ENCODE assay signal across 8 mouse cellular contexts in the genomic region with DNA sequence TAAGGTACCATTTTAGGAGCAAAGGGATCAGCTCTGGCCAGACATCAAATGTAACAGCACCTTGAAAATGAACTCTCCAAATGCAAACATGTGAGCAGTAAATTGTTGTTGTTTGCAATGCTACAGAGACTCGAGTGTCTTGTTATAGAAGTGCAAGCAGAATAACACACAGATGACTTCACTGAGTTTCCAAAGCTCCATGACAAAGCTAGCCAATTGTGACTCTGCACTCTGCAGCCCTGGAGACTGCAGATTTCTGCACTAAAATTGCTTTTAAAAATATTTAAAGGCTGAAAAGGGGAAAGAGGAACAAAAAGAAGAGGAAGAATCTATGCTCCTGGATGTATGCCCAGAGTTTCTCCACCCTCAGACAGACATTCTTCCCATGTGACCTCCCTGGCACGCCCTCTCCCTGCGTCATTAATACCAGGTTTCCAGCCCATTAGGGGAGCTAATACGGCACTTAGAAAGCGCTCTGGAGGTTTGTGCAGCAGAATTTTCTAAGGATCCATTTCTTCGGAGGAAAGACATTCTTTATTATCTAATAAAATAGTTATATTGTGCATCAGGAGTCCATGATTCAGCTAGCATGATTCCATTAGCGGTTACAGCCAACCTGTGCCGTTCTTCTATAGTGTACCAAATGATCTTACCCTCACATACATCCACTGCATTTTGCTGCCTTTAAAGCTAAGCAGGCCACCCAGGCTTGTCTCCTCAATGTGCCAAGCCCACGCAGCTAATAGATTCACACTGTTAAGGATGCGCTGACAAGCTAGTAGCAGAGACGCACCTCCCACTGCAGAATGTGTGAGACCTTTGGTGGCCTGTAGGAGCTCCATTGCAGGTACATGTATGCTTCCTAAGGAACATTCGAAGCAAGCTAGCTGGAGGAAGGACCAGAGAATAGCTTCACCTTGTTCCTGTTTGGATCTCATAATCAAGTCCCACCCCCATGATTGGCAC.
A peak's percentile ranks its signal among the peaks of the same experiment; 100 is the strongest.
DNase-seq lines count a peak whose midpoint lies in the region; ATAC-seq and TF ChIP-seq lines count a peak whose summit lies in the region.
"Had no signal": no experiment of that assay in that cellular context is flagged by ENCODE, and none has a peak within 500 bp of the region (broad histone marks: within the 10 kb centered on the region; RNA-seq: fewer than 3 reads in every experiment).

No protein-coding gene starts in this region.

- 70% methylated on average over 12 of the region's 12 CpGs for WGBS in heart, postnatal 0 days
- WGBS in midbrain, embryonic 14.5 days: 78% methylated on average over 12 of the region's 12 CpGs
- WGBS in midbrain, embryonic 11.5 days: 85% methylated on average over 12 of the region's 12 CpGs
- 25% methylated on average over 12 of the region's 12 CpGs for WGBS in olfactory bulb, adult 2 months

- no peaks in the 10 kb centered on the region for H3K4me1 ChIP-seq in heart, postnatal 0 days (ENCODE audit: control insufficient read depth, insufficient read depth)
- 0 out of 2 replicates have a peak, but pooled peaks cover 2% of the 10 kb centered on the region for H3K4me1 ChIP-seq in midbrain, embryonic 14.5 days (ENCODE audit: control insufficient read depth, insufficient read depth, low read length)
- H3K4me1 ChIP-seq in midbrain, embryonic 11.5 days (ENCODE audit: control insufficient read depth, insufficient read depth, low read length): no peaks in the 10 kb centered on the region
- peaks cover 2% of the 10 kb centered on the region; the same call in 1 of the 2 replicates for H3K4me1 ChIP-seq in olfactory bulb, adult 2 months (ENCODE audit: control insufficient read depth, insufficient read depth, low read length)

- H3K9ac ChIP-seq in heart, postnatal 0 days (replicated peaks; ENCODE audit: low read depth, low read length): no peak overlapping the region
- no peak overlapping the region for H3K9ac ChIP-seq in midbrain, embryonic 14.5 days (replicated peaks; ENCODE audit: low read length)
- H3K9ac ChIP-seq in midbrain, embryonic 11.5 days (ENCODE audit: low read length): no peak overlapping the region
- H3K9ac ChIP-seq: embryonic facial prominence, embryonic 12.5 days had no signal

- no peaks in the 10 kb centered on the region for H3K27me3 ChIP-seq in heart, postnatal 0 days (ENCODE audit: control insufficient read depth, insufficient read depth, low read length)
- no peaks in the 10 kb centered on the region for H3K27me3 ChIP-seq in midbrain, embryonic 14.5 days (ENCODE audit: control insufficient read depth, insufficient read depth, low read length)
- no peaks in the 10 kb centered on the region for H3K27me3 ChIP-seq in midbrain, embryonic 11.5 days (ENCODE audit: control insufficient read depth, insufficient read depth, low read length)
- H3K27me3 ChIP-seq: embryonic facial prominence, embryonic 12.5 days had no signal

- TF ChIP-seq POLR2A in olfactory bulb, adult 2 months (IDR thresholded peaks at IDR 0.05; ENCODE audit: insufficient read depth, low read depth, low read length): no peak

- no peak overlapping the region for H3K4me3 ChIP-seq in heart, postnatal 0 days (ENCODE audit: low read depth, low read length)
- no peak overlapping the region for H3K4me3 ChIP-seq in midbrain, embryonic 14.5 days (replicated peaks; ENCODE audit: low read depth, low read length)
- H3K4me3 ChIP-seq in midbrain, embryonic 11.5 days (ENCODE audit: low read depth, low read length): no peak overlapping the region
- H3K4me3 ChIP-seq in olfactory bulb, adult 2 months (ENCODE audit: insufficient read depth, low read depth, low read length): no peak overlapping the region
- H3K4me3 ChIP-seq: embryonic facial prominence, embryonic 12.5 days had no signal

- TF ChIP-seq EP300 in heart, postnatal 0 days (IDR thresholded peaks at IDR 0.05; ENCODE audit: low read depth): no peak

- peak; percentile 25 for DNase-seq in heart, postnatal 0 days (ENCODE audit: low spot score)
- DNase-seq in heart, postnatal 25 days (ENCODE audit: low spot score): no peak
- DNase-seq in midbrain, embryonic 14.5 days: peak; percentile 23
- DNase-seq in midbrain, embryonic 11.5 days (ENCODE audit: low spot score, missing footprints): no peak
- peak; percentile 20 to 28 for DNase-seq in gastrocnemius, postnatal 36 days
- no peak for DNase-seq in cerebellum, postnatal 25 days

- TF ChIP-seq CTCF in heart, postnatal 0 days (IDR thresholded peaks at IDR 0.05; ENCODE audit: low read depth): no peak
- no peak for TF ChIP-seq CTCF in olfactory bulb, adult 2 months (IDR thresholded peaks at IDR 0.05; ENCODE audit: insufficient read depth, low read depth, low read length)

- intact Hi-C loops in heart, postnatal 25 days (cut with DNase I): no loop called here
- intact Hi-C loops in gastrocnemius, postnatal 36 days (cut with DNase I): no loop called here

- H3K27ac ChIP-seq in heart, postnatal 0 days (ENCODE audit: low read depth): no peak overlapping the region
- H3K27ac ChIP-seq in midbrain, embryonic 14.5 days (replicated peaks; ENCODE audit: low read depth, low read length): no peak overlapping the region
- no peak overlapping the region for H3K27ac ChIP-seq in midbrain, embryonic 11.5 days (ENCODE audit: low read depth, low read length)
- peak overlapping the region; percentile 74 for H3K27ac ChIP-seq in olfactory bulb, adult 2 months (ENCODE audit: insufficient read depth, low read depth, low read length)
- H3K27ac ChIP-seq: embryonic facial prominence, embryonic 12.5 days had no signal

- no peaks in the 10 kb centered on the region for H3K9me3 ChIP-seq in heart, postnatal 0 days (replicated peaks; ENCODE audit: control insufficient read depth, low read length)
- no peaks in the 10 kb centered on the region for H3K9me3 ChIP-seq in midbrain, embryonic 14.5 days (ENCODE audit: control insufficient read depth, low read length)
- no peaks in the 10 kb centered on the region for H3K9me3 ChIP-seq in midbrain, embryonic 11.5 days (ENCODE audit: control insufficient read depth, low read length)
- H3K9me3 ChIP-seq: embryonic facial prominence, embryonic 12.5 days had no signal

- H3K36me3 ChIP-seq in heart, postnatal 0 days (replicated peaks; ENCODE audit: control insufficient read depth, insufficient read depth, low read length): no peaks in the 10 kb centered on the region
- no peaks in the 10 kb centered on the region for H3K36me3 ChIP-seq in midbrain, embryonic 14.5 days (ENCODE audit: control insufficient read depth, insufficient read depth, low read length)
- H3K36me3 ChIP-seq in midbrain, embryonic 11.5 days (ENCODE audit: control insufficient read depth, insufficient read depth, low read length): no peaks in the 10 kb centered on the region
- H3K36me3 ChIP-seq: embryonic facial prominence, embryonic 12.5 days had no signal

- ATAC-seq in heart, postnatal 0 days (ENCODE audit: insufficient read depth, low read depth): no peak
- no peak for ATAC-seq in midbrain, embryonic 14.5 days (ENCODE audit: low FRiP score, low TSS enrichment)
- no peak for ATAC-seq in midbrain, embryonic 11.5 days (ENCODE audit: low FRiP score)

- no peak overlapping the region for H3K4me2 ChIP-seq in heart, postnatal 0 days (ENCODE audit: low read depth, low read length)
- no peak overlapping the region for H3K4me2 ChIP-seq in midbrain, embryonic 14.5 days (ENCODE audit: low read length)
- H3K4me2 ChIP-seq in midbrain, embryonic 11.5 days: no peak overlapping the region
- H3K4me2 ChIP-seq: embryonic facial prominence, embryonic 12.5 days had no signal

Comparison
In these comparisons a context has a peak if more than half of its experiments do, and no peak if none do; other contexts are left out.
1. DNase-seq: peak in heart, postnatal 0 days (single experiment), midbrain, embryonic 14.5 days (single experiment) and gastrocnemius, postnatal 36 days (2 of 2); none in heart, postnatal 25 days (single experiment), midbrain, embryonic 11.5 days (single experiment) and cerebellum, postnatal 25 days (0 of 2).